Mouse (Mus musculus) spleen, postnatal 10 days (tissue): Measurements from ENCODE around the gene Ggta1.

Experiments used
- DNase-seq, 2 experiments: peaks; one replicate each; pipeline ENCODE4 v3.0.0; 2021 to 2022; ENCODE audit warnings: low spot score in 2 of 2

Ggta1 gene

DNA sequence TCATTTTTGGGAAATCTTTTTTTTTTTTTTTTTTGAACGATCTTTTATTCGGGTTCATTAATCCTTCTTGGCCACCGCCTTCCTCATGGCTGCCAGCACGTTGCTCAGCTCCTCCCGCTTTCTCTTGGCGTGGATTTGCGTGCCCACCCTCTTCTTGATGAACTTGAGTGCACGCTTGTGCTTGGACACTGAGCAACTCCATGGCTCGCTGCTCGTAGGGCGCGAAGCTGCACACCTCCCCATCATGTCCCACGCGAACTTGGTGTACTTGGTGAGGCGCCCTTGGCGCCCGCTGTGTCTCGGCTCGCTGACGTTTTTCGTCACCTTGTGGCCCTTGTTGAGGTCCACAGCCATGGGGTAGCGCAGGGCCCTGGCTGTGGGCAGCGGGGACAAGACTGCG lies 28.1 kb upstream of the Ggta1 start:
- DNase-seq, result no peak

DNA sequence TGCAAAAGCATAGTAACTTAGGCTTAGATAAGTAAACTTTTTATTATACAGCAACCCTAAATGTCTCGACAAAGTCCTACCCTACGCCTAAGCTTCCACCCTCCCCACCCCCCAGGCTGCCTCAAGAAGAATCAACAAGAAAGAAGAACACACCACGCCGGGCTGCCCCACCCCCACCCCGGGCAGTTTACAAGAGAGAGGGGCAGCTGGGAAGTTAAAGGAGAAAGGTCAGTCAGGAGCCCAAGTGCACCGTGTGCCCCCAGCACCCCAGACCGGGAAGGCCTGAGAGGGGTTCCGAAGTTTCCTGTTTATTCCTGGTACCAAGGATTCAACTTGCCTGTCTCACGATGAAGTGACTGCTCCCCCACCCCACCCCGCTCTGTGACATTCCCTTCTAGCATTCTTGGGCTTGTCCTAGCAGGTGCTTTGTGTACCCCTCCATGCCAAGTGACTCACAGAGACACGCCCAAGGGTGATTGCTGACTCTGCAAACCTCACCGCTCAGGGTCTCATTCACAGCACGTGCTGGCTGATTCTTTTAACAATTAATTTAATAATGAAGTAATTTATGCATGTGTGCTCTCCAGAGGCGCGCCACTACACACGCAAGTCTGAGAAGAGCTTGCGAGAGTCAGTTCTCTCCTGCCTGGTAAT lies 27.6 kb upstream of the Ggta1 start:
- DNase-seq, result no peak

DNA sequence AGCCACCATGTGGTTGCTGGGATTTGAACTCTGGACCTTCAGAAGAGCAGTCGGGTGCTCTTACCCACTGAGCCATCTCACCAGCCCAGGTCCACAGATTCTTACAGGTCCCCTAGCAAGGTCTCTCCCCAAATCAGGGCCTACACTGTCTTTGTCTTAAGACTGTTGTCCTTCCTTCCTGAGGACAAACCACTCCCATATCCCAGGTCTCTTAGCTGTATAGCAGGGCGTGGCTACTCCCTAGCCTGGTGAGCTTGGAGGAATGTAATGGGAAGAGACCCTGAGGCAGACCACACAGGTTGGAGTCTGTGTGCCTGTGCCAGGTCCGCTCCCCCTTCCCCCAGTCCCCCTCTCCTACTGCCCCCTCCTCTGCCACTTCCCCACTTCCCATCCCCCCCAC lies 24.7 kb upstream of the Ggta1 start:
- no peak for DNase-seq

DNA sequence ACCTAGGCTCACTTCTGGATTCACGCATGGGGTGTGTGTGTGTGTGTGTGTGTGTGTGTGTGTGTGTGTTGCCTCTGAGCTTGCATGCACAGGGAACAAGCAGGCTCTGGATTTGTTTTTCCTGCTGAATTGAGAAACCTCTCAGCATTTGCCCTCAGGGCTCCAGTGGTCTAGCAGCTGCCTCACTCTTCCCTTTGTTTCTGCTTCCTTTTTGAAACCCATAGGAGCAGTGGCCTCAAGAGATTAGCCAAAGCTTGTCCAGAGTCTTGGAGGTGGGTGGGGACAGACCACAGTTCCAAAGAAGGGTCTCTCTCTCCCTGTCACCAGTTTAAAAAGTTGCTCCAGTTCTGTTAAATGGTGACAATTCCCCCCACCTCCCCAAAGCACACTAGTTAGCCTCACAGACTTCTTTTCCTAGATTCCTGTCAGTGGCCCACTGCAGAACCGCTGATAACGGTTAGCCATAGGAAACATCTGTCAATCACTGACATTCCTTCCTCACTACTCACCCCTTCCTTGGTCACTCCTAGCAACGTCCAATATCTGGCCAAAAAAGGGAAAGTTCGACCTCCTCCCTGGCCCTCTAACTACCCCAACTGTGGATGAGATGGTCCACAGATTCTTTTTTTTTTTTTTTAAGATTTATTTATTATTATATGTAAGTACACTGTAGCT lies 24.1 kb upstream of the Ggta1 start:
- no peak for DNase-seq

DNA sequence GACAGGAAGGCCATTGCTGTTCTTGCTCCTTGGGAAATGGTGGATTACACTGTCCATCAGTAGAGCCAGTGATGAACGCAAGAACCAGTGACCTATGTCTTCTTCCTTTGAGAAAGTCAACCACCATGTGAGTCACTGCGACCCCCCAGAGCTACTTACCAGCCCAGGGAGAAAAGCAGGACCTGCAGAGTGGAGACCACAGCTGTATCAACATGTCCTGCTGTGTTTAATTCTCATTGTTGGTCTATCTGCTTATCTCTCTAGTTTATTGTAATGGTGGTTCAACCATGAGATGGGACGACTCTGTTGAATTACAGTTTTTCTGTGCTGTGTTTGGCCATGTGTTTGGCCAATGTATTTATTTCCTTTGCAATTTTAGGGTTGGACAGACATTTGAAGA lies 21.1 kb upstream of the Ggta1 start:
- no peak for DNase-seq

DNA sequence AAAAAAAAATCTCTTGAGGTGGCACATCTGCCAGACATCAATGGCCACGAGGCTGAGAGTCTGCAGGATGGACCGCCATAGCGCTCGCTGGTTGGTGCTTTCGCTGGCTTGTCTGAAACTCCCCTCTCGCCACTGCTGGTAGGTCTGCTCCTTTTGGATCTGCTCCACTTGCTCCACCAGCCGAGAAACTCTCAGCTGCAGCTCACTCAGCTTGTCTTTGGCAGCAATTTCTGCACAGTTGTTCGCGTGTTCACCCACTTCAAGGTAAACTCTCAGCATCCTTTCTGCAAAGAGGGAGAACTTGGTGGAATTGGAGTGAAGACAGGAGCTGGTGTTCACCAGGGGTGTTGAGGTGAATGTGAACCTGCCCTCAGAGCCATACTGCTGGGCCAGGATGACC lies 20.4 kb upstream of the Ggta1 start:
- DNase-seq, result no peak

DNA sequence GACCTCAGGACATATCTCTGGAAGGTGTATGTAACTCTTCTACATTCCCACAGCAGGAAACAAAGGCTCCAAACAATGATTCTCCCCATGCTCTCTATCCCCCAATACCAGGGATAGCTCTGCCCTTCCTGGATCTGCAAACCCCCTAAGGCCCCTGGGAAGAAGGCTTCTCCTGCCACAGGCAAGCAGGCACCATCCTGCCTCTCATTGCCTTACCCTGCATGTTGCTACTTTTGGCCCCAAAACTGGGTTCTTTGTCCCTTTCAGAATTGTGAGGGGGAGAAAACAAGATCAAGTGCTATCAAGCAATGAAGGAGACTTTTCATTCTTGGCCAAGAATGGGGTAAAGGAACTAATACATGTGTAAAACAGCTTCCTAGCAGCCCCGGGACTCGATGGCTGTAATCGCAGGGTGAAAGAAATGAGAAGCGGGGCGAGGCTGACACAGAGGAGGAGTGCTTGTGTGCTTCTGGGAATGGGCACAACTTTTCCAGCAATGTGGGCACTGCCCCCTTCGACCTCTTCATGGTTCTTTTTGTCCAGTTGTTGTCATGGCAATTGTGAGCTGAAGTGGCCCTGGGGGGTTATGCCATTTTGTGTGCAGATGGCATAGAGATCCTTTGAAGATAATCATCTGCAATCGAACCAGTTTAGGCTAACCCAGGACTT lies 18.4 kb upstream of the Ggta1 start:
- DNase-seq, result no peak

DNA sequence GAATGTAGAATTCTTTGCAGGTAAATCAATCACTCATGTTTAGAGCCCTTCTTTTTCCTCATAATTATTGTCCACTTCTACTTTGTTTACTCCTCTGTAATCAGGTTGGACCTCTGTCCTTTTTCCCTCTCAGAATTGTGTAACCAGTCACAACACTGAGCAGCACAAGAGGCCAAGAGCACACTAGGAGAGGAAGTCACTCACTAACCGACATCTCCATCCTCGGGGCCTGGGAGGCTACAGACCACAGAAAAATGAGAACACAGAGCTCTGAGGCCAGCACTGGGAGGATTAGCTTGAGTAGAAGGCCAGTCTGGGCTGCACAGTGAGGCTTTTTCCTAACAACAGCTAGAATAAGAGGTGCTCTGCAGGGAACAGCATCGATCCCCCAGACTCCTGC lies 17.0 kb upstream of the Ggta1 start:
- no peak for DNase-seq

DNA sequence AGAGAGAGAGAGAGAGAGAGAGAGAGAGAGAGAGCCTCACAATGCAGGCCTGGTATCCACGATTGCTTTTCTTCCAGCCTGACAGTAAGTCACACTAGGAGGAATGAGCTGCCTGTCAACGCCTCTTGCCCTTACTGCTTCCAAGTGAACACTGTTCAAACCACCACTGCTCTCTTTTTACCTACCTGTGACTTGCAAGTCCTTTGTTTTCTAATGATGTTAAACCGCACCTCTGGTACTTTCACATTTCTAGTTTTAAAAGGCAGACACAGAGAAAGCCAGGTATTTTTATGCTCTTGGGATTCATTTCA lies 15.7 kb upstream of the Ggta1 start:
- no peak for DNase-seq

DNA sequence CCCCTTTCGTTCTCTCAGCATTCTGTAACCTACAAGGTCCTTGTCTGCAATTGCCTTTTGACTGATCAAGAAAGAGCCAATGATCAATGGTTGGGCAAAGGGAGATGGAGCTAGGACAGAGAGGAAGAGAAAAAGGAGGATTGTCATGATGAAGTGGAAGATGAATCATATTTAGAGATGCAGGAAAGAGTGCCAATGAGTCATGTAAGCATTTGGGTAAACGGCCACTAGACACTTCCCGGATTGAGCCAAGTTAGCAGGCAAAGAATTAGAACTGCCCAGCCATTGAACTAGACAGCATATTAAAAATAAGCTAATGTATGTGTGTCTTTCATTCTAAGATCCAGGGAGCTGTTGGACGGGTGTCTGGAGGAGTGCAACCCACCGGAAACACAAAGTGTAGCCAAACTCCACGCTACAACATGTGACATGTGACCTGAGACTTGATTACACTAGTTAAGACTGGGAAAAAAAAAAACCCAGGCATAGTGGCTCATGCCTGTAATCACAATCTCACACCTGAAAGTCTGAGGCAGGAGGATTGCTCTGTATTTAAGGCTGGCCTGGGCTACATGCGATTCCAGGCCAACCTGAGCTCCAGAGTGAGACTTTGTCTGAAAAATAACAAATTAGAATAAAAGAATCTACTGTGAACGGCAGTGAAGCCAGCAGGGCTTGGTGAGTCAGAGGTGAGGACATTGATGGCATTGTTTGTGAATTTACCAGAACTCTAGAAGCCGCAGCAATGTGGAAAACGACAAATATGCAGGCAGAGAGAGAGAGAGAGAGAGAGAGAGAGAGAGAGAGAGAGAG lies 15.2 kb upstream of the Ggta1 start:
- DNase-seq, result no peak

DNA sequence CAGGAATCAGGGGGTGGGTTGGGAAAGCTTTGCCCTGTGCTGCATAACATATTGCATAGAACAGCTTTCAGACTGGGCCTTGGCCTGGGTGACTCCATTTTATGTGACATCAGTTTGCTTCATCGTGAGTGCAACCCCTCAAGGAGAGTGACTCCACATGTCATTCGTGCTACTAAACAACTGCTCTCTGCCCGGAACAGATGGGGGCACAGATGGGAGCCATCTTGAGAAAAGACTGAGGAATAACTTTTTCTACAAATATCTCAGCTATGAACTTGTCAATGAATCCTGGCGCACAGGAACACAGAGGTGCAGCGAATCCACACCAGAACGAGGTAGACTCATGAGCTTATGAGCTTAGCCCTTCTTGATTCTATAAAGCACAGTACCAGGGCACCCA lies 14.3 kb upstream of the Ggta1 start:
- no peak for DNase-seq

DNA sequence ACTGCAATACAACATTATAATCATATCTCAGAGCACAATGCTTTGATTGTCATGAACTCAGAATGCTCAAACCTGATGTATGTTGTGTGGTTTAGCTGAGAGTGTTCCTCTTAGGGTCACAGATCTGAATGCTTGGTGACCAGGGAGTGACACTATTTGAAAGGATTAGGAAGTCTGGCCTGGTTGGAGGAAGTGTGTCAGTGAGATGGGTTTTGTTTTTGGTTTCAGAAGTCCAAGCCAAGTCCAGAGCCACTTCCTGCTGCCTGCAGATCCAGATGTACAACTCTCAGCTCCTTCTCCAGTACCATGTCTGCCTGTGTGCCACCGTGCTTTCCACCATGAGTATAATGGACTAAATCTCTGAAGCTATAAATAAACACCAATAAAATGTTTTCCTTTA lies 11.9 kb upstream of the Ggta1 start:
- DNase-seq, result no peak

DNA sequence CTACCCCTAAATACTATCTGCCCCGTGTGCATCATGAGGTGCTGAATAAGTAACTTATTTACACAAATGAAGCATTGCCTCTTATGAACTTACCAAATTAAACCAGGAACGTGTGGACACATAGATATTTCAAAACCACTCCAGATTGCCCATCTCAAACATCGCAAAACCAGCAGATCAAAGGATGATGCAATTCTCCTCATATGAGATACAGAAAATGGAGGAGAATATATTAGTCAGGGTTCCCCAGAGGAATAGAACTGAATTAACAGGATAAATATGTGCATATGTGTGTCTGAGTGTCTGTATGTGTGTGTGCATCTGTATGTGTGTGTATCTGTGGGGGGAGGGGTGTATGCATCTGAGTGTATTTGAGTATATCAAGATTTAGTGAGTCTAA lies 6.2 kb upstream of the Ggta1 start:
- DNase-seq, result no peak

DNA sequence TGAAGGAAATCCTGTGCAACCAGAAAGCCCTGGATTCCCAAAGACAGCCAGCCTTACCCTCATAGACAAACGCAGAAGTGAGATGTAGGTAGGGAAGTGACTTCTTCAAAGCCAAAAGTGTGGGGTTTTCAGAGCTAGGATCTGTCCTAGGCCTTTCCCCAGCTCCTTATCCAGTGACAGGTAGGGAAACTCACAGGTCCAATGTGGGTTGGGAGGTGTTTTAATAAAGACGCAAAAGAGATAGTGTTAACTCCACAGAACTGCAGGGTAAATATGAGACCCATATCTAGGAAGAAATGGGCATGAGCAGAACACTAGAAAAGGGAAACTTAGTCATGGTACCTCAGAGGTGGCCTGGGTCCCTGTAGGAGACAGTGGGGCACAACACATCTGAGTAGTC lies 5.2 kb upstream of the Ggta1 start:
- no peak for DNase-seq

DNA sequence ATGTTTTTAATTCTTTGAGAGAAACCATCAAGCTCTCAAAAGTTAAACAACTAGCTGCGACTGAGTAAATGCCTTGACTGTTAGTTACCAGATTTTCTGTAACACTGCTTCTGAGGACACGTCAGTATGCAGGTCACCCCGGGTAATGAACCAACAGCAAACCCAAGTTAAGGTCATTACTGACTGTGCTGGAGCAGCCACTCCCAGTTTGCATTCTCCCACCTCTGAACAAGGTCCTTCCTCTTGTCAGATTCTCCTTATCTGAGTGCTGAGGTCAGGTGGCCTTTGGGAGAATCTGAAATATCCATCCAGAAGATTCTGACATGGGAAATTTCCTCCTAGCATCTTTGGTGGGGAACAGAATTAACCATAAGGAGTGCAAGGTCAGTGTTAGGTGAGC lies 4.8 kb upstream of the Ggta1 start:
- no peak for DNase-seq

DNA sequence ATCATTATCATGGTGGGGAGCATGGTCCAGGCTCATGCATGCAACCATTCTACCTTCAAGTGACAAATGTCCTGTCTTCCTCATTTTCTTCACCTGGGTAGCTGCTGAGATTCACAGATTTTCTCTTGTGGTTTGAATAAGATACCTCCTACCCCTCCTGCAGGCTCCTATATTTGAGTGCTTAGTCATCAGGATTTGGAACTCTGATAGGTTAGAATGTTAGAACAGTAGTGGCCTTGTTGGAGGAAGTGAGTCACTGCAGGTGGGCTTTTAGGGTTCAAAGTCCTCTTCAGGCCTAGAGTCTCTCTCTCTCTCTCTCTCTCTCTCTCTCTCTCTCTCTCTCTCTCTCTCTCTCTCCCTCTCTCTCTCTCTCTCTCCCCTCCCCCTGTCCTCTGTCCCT lies 2.6 kb upstream of the Ggta1 start:
- no peak for DNase-seq

DNA sequence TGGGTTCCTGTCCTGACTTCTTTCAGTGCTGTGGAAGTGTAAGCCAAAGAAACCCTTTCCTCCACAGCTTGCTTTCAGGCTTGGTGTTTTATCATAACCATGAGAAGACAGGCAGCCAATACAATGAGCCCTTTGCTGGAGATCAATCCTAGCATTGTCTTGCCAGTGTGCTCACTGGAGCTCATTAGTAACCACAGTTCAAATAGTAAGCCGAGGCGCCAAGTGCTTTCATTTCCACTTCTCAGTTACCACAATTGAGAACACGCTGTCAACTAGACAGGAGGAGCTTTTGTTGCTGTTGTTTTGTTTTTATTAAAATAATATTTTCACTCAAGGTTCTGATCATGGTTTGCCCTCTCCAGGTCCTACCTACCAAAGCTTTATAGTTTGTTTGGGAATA lies 1.5 kb upstream of the Ggta1 start:
- peak in 1 of 2 experiments; percentile 46 for DNase-seq

DNA sequence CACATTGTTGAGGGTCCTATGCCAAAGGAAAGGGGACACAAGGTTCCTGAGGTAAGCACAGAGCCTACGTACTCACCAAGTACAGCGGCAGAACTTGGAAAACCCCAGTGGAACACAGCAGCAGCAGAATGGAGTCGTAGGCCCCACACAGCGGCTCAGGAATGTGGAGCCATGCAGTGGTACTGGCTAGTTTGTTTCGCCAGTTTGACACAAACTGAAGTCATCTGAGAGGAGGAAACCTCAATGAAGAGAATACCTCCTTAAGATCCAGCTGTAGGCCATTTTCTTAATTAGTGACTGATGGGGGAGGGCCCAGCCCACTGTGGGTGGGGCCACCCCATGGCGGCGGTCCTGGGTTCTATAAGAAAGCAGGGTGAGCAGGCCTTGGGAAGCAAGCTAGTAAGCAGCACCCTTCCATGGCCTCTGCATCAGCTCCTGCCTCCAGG lies 1.1 kb upstream of the Ggta1 start:
- DNase-seq, result no peak

DNA sequence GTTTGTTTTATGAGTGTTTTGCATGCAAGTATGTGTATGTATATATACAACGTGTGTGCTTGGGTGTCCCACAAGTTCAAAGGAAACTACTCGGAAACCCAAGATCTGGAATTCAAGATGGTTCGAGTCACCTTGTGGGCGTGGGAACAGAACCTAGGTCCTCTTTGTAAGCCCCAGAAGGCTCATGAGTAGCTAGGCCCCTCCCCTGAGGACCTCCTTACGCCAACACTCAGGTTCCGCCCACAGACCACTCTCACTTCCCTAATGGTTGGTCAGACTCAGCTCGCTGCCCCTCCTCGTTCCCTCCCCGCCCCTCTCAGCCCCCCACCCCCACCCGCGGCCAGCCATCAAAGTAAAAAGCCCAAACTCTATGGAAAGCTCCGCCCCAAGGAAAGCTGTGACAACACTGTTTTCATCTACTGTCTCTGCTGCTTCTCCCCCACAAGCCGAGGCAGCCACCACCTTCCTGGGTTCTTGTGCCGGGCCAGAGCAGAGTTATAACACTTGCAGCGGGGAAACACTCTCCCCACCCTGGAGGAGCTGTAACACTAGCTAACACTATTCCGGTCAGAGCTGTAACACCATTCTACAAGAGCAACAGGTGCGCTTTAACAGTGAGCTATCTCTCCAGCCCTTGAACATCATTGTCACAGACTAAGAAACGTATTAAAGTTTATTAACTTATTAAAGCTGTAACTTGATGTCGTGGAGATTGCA lies 499 bp upstream of the Ggta1 start:
- peak; percentile 47 to 83 for DNase-seq

DNA sequence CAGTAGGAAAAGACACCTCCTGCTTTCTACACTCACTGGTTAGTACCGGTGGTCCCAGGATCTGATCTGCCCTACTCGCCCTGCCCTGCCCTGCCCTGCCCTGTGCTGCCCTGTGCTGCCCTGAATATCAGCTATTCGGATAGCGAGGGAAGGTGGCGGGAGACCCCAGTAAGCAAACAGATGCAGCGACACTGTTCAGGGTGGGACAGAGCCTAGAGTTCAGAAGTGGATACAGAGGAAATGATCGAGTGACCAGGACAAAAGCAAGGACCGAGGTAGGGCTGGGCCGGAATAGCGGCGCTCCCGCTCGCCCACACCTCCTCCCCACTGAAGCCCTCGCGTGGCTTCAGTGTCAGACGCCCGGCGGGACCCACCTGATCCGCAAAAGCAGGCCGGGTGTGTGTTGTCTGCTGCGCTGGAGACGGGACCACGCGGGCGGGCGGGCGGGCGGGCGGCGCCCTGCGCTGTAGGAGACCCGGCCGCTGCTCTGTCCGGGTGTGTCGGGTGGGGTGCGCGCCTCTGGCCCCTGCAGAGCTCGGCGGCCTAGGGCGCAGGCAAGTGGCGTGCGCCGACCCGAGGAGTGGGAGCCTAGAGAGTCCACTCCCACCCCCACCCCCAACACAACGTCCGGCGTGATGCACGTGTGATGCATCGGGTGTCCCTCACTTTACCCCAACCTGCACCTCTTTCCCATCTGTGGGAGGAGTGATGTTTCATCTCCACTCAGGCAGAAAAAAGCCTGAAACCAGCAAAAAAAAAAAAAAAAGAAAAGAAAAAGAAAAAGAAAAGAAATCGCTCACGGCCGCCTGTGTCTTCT lies 852 bp downstream of the Ggta1 start:
- peak; percentile 57 to 63 for DNase-seq
